18 mouse cellular contexts compared by ENCODE assay signal in the genomic region with DNA sequence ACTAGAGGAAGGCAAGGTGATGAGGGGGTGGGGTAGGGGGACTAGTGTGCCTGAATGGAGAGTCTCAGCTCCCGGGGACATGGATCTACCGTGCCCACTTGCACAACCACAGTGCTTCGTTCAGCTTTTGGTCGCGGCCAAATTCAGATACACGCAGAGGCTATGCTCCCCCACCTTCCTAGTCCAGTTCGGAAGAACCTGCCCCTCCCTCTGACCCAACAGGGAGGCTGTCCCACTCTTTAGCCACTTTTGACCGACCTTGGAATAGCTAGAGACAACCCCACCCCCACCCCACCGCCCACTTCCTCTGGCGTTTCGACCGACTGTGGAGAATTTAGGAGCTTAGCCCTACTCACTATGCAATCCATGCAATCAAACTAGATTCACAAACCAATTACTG. TPM values are rescaled to one million over a fixed set of nuclear protein-coding genes. Genes with fewer than 3 reads are reported as not detected.
DNase-seq lines count a peak whose midpoint lies in the region; ATAC-seq and TF ChIP-seq lines count a peak whose summit lies in the region.
"Had no signal": no experiment of that assay in that cellular context is flagged by ENCODE, and none has a peak within 500 bp of the region (broad histone marks: within the 10 kb centered on the region; RNA-seq: fewer than 3 reads in every experiment).

No protein-coding gene starts in this region.

- no peak overlapping the region for H3K4me3 ChIP-seq in heart, embryonic 11.5 days (ENCODE audit: low read depth, low read length)
- no peak overlapping the region for H3K4me3 ChIP-seq in lung, postnatal 0 days (ENCODE audit: low read depth, low read length)
- H3K4me3 ChIP-seq in liver, embryonic 11.5 days (ENCODE audit: low read depth, low read length), result peak overlapping the region; percentile 17; the same call in 1 of the 2 replicates
- H3K4me3 ChIP-seq: gastrocnemius, adult 2 months; hindbrain, embryonic 10.5 days; limb, embryonic 12.5 days; midbrain, embryonic 10.5 days had no signal

- no peak for DNase-seq in heart, adult 18-20 months
- DNase-seq in lung, postnatal 0 days (ENCODE audit: low spot score), result no peak
- DNase-seq in lung, postnatal 25 days (ENCODE audit: low spot score), result no peak
- no peak for DNase-seq in liver, embryonic 11.5 days (ENCODE audit: low spot score)
- no peak for DNase-seq in Muller cell, postnatal 12 days (ENCODE audit: inconsistent ontology term)
- no peak for DNase-seq in layer of hippocampus, adult 9-10 months (ENCODE audit: low spot score)
- DNase-seq: adrenal gland, postnatal 10 days; cerebellum, adult 2 months; forebrain, postnatal 0 days; gastrocnemius, adult 2 months; lung, postnatal 36 days; thymus, postnatal 25 days had no signal

- no peaks in the 10 kb centered on the region for H3K9me3 ChIP-seq in heart, embryonic 11.5 days (replicated peaks; ENCODE audit: control insufficient read depth, low read length)
- H3K9me3 ChIP-seq in lung, postnatal 0 days (ENCODE audit: low read length), result no peaks in the 10 kb centered on the region
- H3K9me3 ChIP-seq in liver, embryonic 11.5 days (ENCODE audit: control insufficient read depth, low read length), result no peaks in the 10 kb centered on the region
- H3K9me3 ChIP-seq: hindbrain, embryonic 10.5 days; limb, embryonic 12.5 days; midbrain, embryonic 10.5 days had no signal

- H3K27ac ChIP-seq in heart, embryonic 11.5 days (ENCODE audit: low read depth, low read length), result no peak overlapping the region
- no peak overlapping the region for H3K27ac ChIP-seq in lung, postnatal 0 days (ENCODE audit: low read length)
- H3K27ac ChIP-seq in liver, embryonic 11.5 days (ENCODE audit: low read depth, low read length), result no peak overlapping the region
- H3K27ac ChIP-seq: gastrocnemius, adult 2 months; hindbrain, embryonic 10.5 days; limb, embryonic 12.5 days; midbrain, embryonic 10.5 days had no signal

- H3K4me2 ChIP-seq in heart, embryonic 11.5 days, result peak overlapping the region; percentile 53
- H3K4me2 ChIP-seq in lung, postnatal 0 days (replicated peaks; ENCODE audit: low read depth, low read length), result 0 out of 2 replicates have a peak overlapping the region, but pooled peaks have one; percentile 1
- peak overlapping the region; percentile 48 for H3K4me2 ChIP-seq in liver, embryonic 11.5 days
- H3K4me2 ChIP-seq: limb, embryonic 12.5 days had no signal

- TF ChIP-seq EP300 in lung, postnatal 0 days (IDR thresholded peaks at IDR 0.05), result no peak

- peaks cover 14% of the 10 kb centered on the region for H3K27me3 ChIP-seq in heart, embryonic 11.5 days (ENCODE audit: control insufficient read depth, insufficient read depth, low read length)
- 0 out of 2 replicates have a peak, but pooled peaks cover 3% of the 10 kb centered on the region for H3K27me3 ChIP-seq in lung, postnatal 0 days (replicated peaks; ENCODE audit: insufficient read depth, low read length)
- peaks cover 22% of the 10 kb centered on the region for H3K27me3 ChIP-seq in liver, embryonic 11.5 days (replicated peaks; ENCODE audit: control insufficient read depth, insufficient read depth, low read length)

- ATAC-seq in heart, embryonic 11.5 days (replicated peaks; ENCODE audit: insufficient number of reproducible peaks, low FRiP score, low TSS enrichment), result no peak
- no peak for ATAC-seq in lung, postnatal 0 days
- ATAC-seq in liver, embryonic 11.5 days (replicated peaks; ENCODE audit: low FRiP score), result no peak
- ATAC-seq: forebrain, postnatal 0 days; inflammation-experienced regulatory T-cells, adult 6 months had no signal

- H3K9ac ChIP-seq in heart, embryonic 11.5 days (ENCODE audit: low read depth, low read length), result no peak overlapping the region
- no peak overlapping the region for H3K9ac ChIP-seq in lung, postnatal 0 days (replicated peaks; ENCODE audit: low read depth)
- no peak overlapping the region for H3K9ac ChIP-seq in liver, embryonic 11.5 days (ENCODE audit: low read depth, low read length)
- H3K9ac ChIP-seq: forebrain, postnatal 0 days; limb, embryonic 12.5 days had no signal

- peaks cover 4% of the 10 kb centered on the region; the same call in 1 of the 2 replicates for H3K4me1 ChIP-seq in heart, embryonic 11.5 days (ENCODE audit: control insufficient read depth, insufficient read depth, low read length)
- 0 out of 2 replicates have a peak, but pooled peaks cover 3% of the 10 kb centered on the region for H3K4me1 ChIP-seq in lung, postnatal 0 days (ENCODE audit: insufficient read depth, low read depth, low read length)
- H3K4me1 ChIP-seq in liver, embryonic 11.5 days (replicated peaks; ENCODE audit: control insufficient read depth, insufficient read depth, low read length), result peaks cover 5% of the 10 kb centered on the region; the same call in 1 of the 2 replicates

- 31% methylated on average over 12 of the region's 12 CpGs for WGBS in heart, embryonic 11.5 days (ENCODE audit: insufficient replicate concordance)
- 26% methylated on average over 12 of the region's 12 CpGs for WGBS in lung, postnatal 0 days
- 26% methylated on average over 12 of the region's 12 CpGs for WGBS in liver, embryonic 11.5 days

- no peak for TF ChIP-seq CTCF in lung, postnatal 0 days (IDR thresholded peaks at IDR 0.05)

- H3K36me3 ChIP-seq in heart, embryonic 11.5 days (ENCODE audit: control insufficient read depth, insufficient read depth, low read length), result no peaks in the 10 kb centered on the region
- H3K36me3 ChIP-seq in lung, postnatal 0 days (ENCODE audit: insufficient read depth, low read length), result no peaks in the 10 kb centered on the region
- H3K36me3 ChIP-seq in liver, embryonic 11.5 days (ENCODE audit: control insufficient read depth, insufficient read depth, low read length), result no peaks in the 10 kb centered on the region
- H3K36me3 ChIP-seq: hindbrain, embryonic 10.5 days; limb, embryonic 12.5 days; midbrain, embryonic 10.5 days had no signal

RNA-seq across cellular contexts. Expression of gene Gm10647, which starts 5.1 kb away (rescaled TPM):
- 0.60 and 0.83 TPM in 2 replicates for polyA plus RNA-seq in heart, embryonic 11.5 days (2014; fragmentation: Nextera tagmentation; extraction: Ambion mirVana)
- not detected for total RNA-seq in heart, adult 18-20 months (2021)
- polyA plus RNA-seq in lung, postnatal 0 days (2015; fragmentation: Nextera tagmentation; extraction: Ambion mirVana), result 0.27 and 0.51 TPM in 2 replicates
- polyA plus RNA-seq in liver, embryonic 11.5 days (2014; fragmentation: Nextera tagmentation; extraction: Ambion mirVana), result not detected in 2 replicates
- total RNA-seq: gastrocnemius, adult 2 months had no signal
- polyA plus RNA-seq: inflammation-experienced regulatory T-cells, adult 6 months; small intestine, adult 2 months had no signal

RNA-seq across cellular contexts. Expression of gene Aph1b, which starts 6.7 kb away (rescaled TPM):
- 8.2 and 8.9 TPM in 2 replicates for polyA plus RNA-seq in heart, embryonic 11.5 days (2014; fragmentation: Nextera tagmentation; extraction: Ambion mirVana)
- total RNA-seq in heart, adult 18-20 months (2021), result 1 to 10 TPM; 5.7 to 6.2 TPM
- 4.4 and 6.3 TPM in 2 replicates for polyA plus RNA-seq in lung, postnatal 0 days (2015; fragmentation: Nextera tagmentation; extraction: Ambion mirVana)
- 3.2 and 3.4 TPM in 2 replicates for polyA plus RNA-seq in liver, embryonic 11.5 days (2014; fragmentation: Nextera tagmentation; extraction: Ambion mirVana)

RNA-seq across cellular contexts. Expression of gene Aph1c, which starts 32.6 kb away (rescaled TPM):
- polyA plus RNA-seq in heart, embryonic 11.5 days (2014; fragmentation: Nextera tagmentation; extraction: Ambion mirVana), result 0.34 and 1.1 TPM in 2 replicates
- 1 to 10 TPM in 1 of 2 experiments, under 1 TPM in 1; 0.72 to 2.6 TPM for total RNA-seq in heart, adult 18-20 months (2021)
- polyA plus RNA-seq in lung, postnatal 0 days (2015; fragmentation: Nextera tagmentation; extraction: Ambion mirVana), result 10.5 and 11.7 TPM in 2 replicates
- 1.6 and 2.0 TPM in 2 replicates for polyA plus RNA-seq in liver, embryonic 11.5 days (2014; fragmentation: Nextera tagmentation; extraction: Ambion mirVana)

Comparison
In these comparisons a context has a peak if more than half of its experiments do, and no peak if none do; other contexts are left out.
1. H3K4me2 ChIP-seq: peak in every context shown above with its lines; median percentile 53 in heart, embryonic 11.5 days; 48 in liver, embryonic 11.5 days; 1 in lung, postnatal 0 days.